37 mouse cellular contexts compared by ENCODE assay signal in genomic region chr19:61234532-61234931, GRCm38 (mm10). TPM values are rescaled to one million over a fixed set of nuclear protein-coding genes. Genes with fewer than 3 reads are reported as not detected.
"Had no signal": no experiment of that assay in that cellular context is flagged by ENCODE, and none has a peak within 500 bp of the region (broad histone marks: within the 10 kb centered on the region; RNA-seq: fewer than 3 reads in every experiment).

No protein-coding gene starts in this region.

- H3K4me3 ChIP-seq: heart, adult 2 months; heart, embryonic 12.5 days; hindbrain, embryonic 10.5 days; hindbrain, embryonic 12.5 days; intestine, embryonic 15.5 days; left cerebral cortex, adult 2 months; limb, embryonic 10.5 days; limb, embryonic 12.5 days; liver, embryonic 13.5 days had no signal

- H3K36me3 ChIP-seq: heart, embryonic 12.5 days; hindbrain, embryonic 10.5 days; hindbrain, embryonic 12.5 days; intestine, embryonic 15.5 days; limb, embryonic 10.5 days; limb, embryonic 12.5 days; liver, embryonic 13.5 days had no signal

- ATAC-seq: forebrain, postnatal 0 days; hindbrain, embryonic 16.5 days; inflammation-experienced regulatory T-cells, adult 6 months; intestine, embryonic 15.5 days; intestine, postnatal 0 days had no signal

- H3K27me3 ChIP-seq: heart, embryonic 12.5 days; intestine, embryonic 15.5 days; limb, embryonic 12.5 days; liver, embryonic 13.5 days had no signal

- H3K4me2 ChIP-seq: heart, embryonic 12.5 days; hindbrain, embryonic 12.5 days; hindbrain, embryonic 14.5 days; intestine, embryonic 15.5 days; limb, embryonic 12.5 days; liver, embryonic 11.5 days; liver, embryonic 13.5 days had no signal

- H3K9me3 ChIP-seq: heart, embryonic 12.5 days; hindbrain, embryonic 10.5 days; hindbrain, embryonic 12.5 days; intestine, embryonic 15.5 days; limb, embryonic 10.5 days; limb, embryonic 12.5 days; liver, embryonic 13.5 days had no signal

- H3K4me1 ChIP-seq: heart, embryonic 12.5 days; hindbrain, embryonic 12.5 days; intestine, embryonic 15.5 days; limb, embryonic 10.5 days; limb, embryonic 12.5 days; liver, embryonic 13.5 days had no signal

- H3K27ac ChIP-seq: heart, adult 2 months; hindbrain, embryonic 10.5 days; hindbrain, embryonic 12.5 days; hindbrain, embryonic 14.5 days; intestine, embryonic 15.5 days; left cerebral cortex, adult 2 months; limb, embryonic 10.5 days; limb, embryonic 12.5 days; liver, embryonic 13.5 days had no signal

- H3K9ac ChIP-seq: forebrain, postnatal 0 days; heart, embryonic 12.5 days; hindbrain, embryonic 12.5 days; hindbrain, embryonic 14.5 days; intestine, embryonic 15.5 days; limb, embryonic 12.5 days; liver, embryonic 13.5 days had no signal

- DNase-seq: forebrain, postnatal 0 days; gastrocnemius, postnatal 14 days; gastrocnemius, postnatal 36 days; heart, adult 2 months; heart, postnatal 10 days; heart, postnatal 4 days; kidney, adult 2 months; kidney, adult 9 months; kidney, postnatal 10 days; kidney, postnatal 25 days; liver; liver, embryonic 13.5 days had no signal

RNA-seq across cellular contexts. Expression of gene Gm6020, which starts 50.8 kb away (rescaled TPM):
- total RNA-seq: forebrain, postnatal 0 days; gastrocnemius, adult 18-20 months; gastrocnemius, adult 8-10 months; gastrocnemius, postnatal 14 days; gastrocnemius, postnatal 36 days; heart, adult 2 months; heart, postnatal 10 days; heart, postnatal 25 days; heart, postnatal 4 days; layer of hippocampus, adult 18-20 months; layer of hippocampus, postnatal 10 days; layer of hippocampus, postnatal 25 days; left cerebral cortex, adult 2 months; left cerebral cortex, postnatal 14 days; left cerebral cortex, postnatal 36 days had no signal
- polyA plus RNA-seq: forebrain, postnatal 0 days; gonadal fat pad, adult 2 months; heart, adult 2 months; heart, embryonic 12.5 days; heart, embryonic 14.5 days; heart, embryonic 16.5 days; hindbrain, embryonic 10.5 days; hindbrain, embryonic 12.5 days; hindbrain, embryonic 14.5 days; hindbrain, embryonic 16.5 days; inflammation-experienced regulatory T-cells, adult 6 months; intestine, embryonic 15.5 days; intestine, postnatal 0 days; kidney, adult 2 months; large intestine, adult 2 months; limb, embryonic 10.5 days; limb, embryonic 12.5 days; limb, embryonic 14.5 days; liver, embryonic 11.5 days; liver, embryonic 13.5 days had no signal

RNA-seq across cellular contexts. Expression of gene Gm7102, which starts 58.4 kb away (rescaled TPM):
- total RNA-seq: gastrocnemius, adult 18-20 months; gastrocnemius, adult 8-10 months; gastrocnemius, postnatal 14 days; gastrocnemius, postnatal 36 days; layer of hippocampus, postnatal 25 days; left cerebral cortex, postnatal 14 days; left cerebral cortex, postnatal 36 days had no signal
- polyA plus RNA-seq: heart, adult 2 months; heart, embryonic 14.5 days; hindbrain, embryonic 10.5 days; hindbrain, embryonic 12.5 days; inflammation-experienced regulatory T-cells, adult 6 months; kidney, adult 2 months; large intestine, adult 2 months; liver, embryonic 11.5 days; liver, embryonic 13.5 days had no signal
